Mouse (Mus musculus) forebrain, postnatal 0 days (tissue): ENCODE measurements around the gene Col19a1. TPM values are rescaled to one million over a fixed set of nuclear protein-coding genes. Genes with fewer than 3 reads are reported as not detected.
A peak's percentile ranks its signal among the peaks of the same experiment; 100 is the strongest.

ENCODE experiments used
- ATAC-seq: fragments of 200-750 bp; cut with Nextera tagmentation; 2 replicates; pipeline ENCODE4 v1.8.0; 2017; ENCODE audit warnings: mild to moderate bottlenecking, moderate library complexity
- DNase-seq: peaks from one replicate; pipeline ENCODE4 v3.0.0-alpha.2; 2015
- H3K27ac ChIP-seq: fragments of 300-500 bp; sonication (generic); 2 replicates; pipeline ENCODE4 v1.5.1; 2014; ENCODE audit warnings: low read depth, mild to moderate bottlenecking, antibody characterized with exemption, low read length, moderate library complexity, mixed read lengths
- H3K27me3 ChIP-seq: fragments of 300-500 bp; sonication (generic); 2 replicates; pipeline ENCODE4 v1.6.1; 2014; ENCODE audit warnings: mild to moderate bottlenecking, low read length, mixed read lengths; ENCODE audit not compliant: insufficient read depth
- H3K36me3 ChIP-seq: fragments of 300-500 bp; sonication (generic); 2 replicates; pipeline ENCODE4 v1.6.1; 2014; ENCODE audit warnings: mild to moderate bottlenecking, moderate library complexity; ENCODE audit not compliant: insufficient read depth
- H3K4me1 ChIP-seq: fragments of 300-500 bp; sonication (generic); 2 replicates; pipeline ENCODE4 v1.6.1; 2014; ENCODE audit warnings: antibody characterized with exemption; ENCODE audit not compliant: insufficient read depth
- H3K4me2 ChIP-seq: fragments of 300-500 bp; sonication (generic); 2 replicates; pipeline ENCODE4 v1.6.1; 2014; ENCODE audit warnings: low read depth, mild to moderate bottlenecking, moderate library complexity
- H3K4me3 ChIP-seq: fragments of 300-500 bp; sonication (generic); 2 replicates; pipeline ENCODE4 v1.5.1; 2014; ENCODE audit warnings: low read depth, low read length, mixed read lengths
- H3K9ac ChIP-seq: fragments of 300-500 bp; sonication (generic); 2 replicates; pipeline ENCODE4 v1.6.1; 2014; ENCODE audit warnings: mild to moderate bottlenecking
- H3K9me3 ChIP-seq: fragments of 300-500 bp; sonication (generic); 2 replicates; pipeline ENCODE4 v1.6.1; 2016; ENCODE audit warnings: low read length
- CTCF ChIP-seq: sonication (generic); IDR thresholded peaks from 2 replicates; pipeline ENCODE4 v1.5.1; 2016; ENCODE audit warnings: antibody characterized with exemption, control low read depth, low read depth
- WGBS: fragments of 180-500 bp; shearing (Covaris S2); extraction: QIAGEN DNeasy Blood & Tissue Kit; methylation state at CpG from one replicate; pipeline ENCODE4 v1.1.7; 2014; 5-methylcytosine and 5-hydroxymethylcytosine counted together
- polyA plus RNA-seq: library from polyadenylated mRNA; unstranded; fragments of >200 nt; fragmentation: Nextera tagmentation; extraction: Ambion mirVana; gene quantifications from 2 replicates; pipeline ENCODE4 v1.2.1, GENCODE M21; 2015
- total RNA-seq: library from RNA; depleted of rRNA; stranded (reverse); fragments of >200 nt; gene quantifications from 2 replicates; pipeline ENCODE4 v1.2.3, GENCODE M21; 2014

The Col19a1 gene
- total and polyA plus RNA-seq, 2 experiments from 2014 or later, result 4.2 to 5.3 TPM

DNA sequence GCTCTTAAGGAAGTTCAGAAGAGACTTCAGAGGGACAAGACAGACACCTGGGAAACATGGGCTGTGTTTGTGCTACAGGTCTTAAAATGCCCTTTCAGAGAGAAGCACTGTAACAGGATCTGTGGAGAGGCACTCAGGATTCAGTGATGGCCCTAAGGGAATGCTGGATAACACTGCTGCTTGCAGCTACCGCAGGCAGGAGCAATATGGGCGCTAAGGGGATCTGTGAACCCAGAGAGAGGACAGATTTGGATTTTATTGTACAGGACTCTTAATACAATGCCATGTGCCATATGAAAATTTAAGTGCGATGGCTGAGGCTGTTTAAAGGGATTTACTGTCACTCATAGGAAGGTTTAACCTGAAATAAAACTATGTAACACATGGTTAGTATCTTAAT is 270.8 kb downstream of the Col19a1 start:
- no peak for DNase-seq
- Histone ChIP-seq H3K4me3 (no peak overlapping the region), H3K27me3 (no peaks in the 10 kb centered on the region), H3K36me3 (no peaks in the 10 kb centered on the region), H3K9ac (no peak overlapping the region), H3K4me2 (no peak overlapping the region), H3K4me1 (no peaks in the 10 kb centered on the region), H3K9me3 (no peaks in the 10 kb centered on the region), H3K27ac (no peak overlapping the region)
- TF ChIP-seq CTCF, result no peak
- ATAC-seq, result no peak
- WGBS, result 77% methylated on average over 3 of the region's 3 CpGs

DNA sequence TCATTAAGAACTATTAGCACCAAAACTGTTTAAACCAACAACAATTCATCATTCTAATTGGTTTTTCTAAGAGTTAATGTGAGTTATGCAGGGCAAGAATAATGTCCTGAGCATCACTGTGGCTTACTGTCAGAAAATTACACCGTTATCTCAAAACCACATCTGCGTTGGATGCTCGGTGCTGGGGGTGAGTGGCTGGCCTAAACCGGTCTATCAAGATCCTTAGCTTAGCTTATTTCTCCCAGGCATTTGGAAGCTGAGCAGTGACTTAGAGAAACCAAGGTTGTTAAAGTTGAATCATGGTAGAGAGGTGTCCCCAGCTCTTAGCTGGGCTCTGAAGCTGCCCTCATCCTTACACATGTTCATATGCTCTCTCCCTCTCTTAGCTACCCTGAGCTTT is 276.4 kb downstream of the Col19a1 start:
- Histone ChIP-seq H3K9me3 (no peaks in the 10 kb centered on the region), H3K4me3 (no peak overlapping the region), H3K4me1 (no peaks in the 10 kb centered on the region), H3K36me3 (no peaks in the 10 kb centered on the region), H3K27me3 (no peaks in the 10 kb centered on the region), H3K27ac (no peak overlapping the region), H3K9ac (no peak overlapping the region), H3K4me2 (no peak overlapping the region)
- WGBS, result 90% methylated on average over 4 of the region's 4 CpGs
- DNase-seq (no peak), ATAC-seq (no peak)
- no peak for TF ChIP-seq CTCF

DNA sequence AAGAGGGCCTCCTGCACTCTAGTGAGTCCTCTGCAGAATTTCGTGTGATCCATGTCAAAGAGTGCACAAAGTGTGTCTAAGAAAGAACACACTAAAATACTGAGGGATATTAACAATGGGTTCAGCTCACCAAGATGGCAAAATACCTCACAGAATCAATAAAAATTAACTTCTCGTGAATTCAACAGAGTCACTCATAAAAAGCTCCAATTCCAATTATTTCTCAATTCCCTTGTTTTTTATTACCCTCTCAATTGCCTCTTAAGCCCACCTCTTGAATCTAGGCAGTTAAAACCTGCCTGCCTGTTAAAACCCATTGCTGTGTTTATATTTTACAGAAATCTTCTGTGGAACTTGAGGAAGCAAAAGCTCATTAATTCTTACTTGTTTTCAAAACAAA is 277.1 kb downstream of the Col19a1 start:
- DNase-seq (no peak), ATAC-seq (no peak)
- H3K36me3 ChIP-seq, result no peaks in the 10 kb centered on the region
- H3K27me3 ChIP-seq, result no peaks in the 10 kb centered on the region
- H3K27ac ChIP-seq, result no peak overlapping the region
- H3K9me3 ChIP-seq, result no peaks in the 10 kb centered on the region
- TF ChIP-seq CTCF, result no peak
- no peaks in the 10 kb centered on the region for H3K4me1 ChIP-seq
- 59% methylated on average over 2 of the region's 2 CpGs for WGBS
- no peak overlapping the region for H3K4me2 ChIP-seq
- no peak overlapping the region for H3K4me3 ChIP-seq
- no peak overlapping the region for H3K9ac ChIP-seq

DNA sequence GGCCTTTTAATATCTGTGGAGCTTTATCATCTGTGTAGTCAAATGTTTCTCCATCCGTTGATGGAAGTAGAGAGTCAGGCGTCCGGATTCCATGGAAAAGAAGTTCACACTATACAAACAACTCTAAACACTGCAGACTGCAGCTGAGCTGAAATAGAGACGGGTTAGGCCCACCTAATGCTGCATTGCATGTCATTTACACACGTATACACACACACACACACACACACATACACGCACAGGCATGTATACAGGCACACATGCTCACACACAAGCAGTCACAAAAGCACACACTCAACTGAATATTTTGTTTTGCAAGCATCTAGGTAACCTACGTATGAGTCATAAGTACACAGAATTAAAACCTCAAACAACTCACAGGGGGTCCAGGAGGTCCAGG is 284.2 kb downstream of the Col19a1 start:
- no peak overlapping the region for H3K9ac ChIP-seq
- ATAC-seq (peak; percentile 34; the same call in 1 of the 2 replicates), DNase-seq (no peak)
- H3K27ac ChIP-seq, result no peak overlapping the region
- no peak overlapping the region for H3K4me3 ChIP-seq
- WGBS, result 86% methylated on average over 7 of the region's 7 CpGs
- no peaks in the 10 kb centered on the region for H3K4me1 ChIP-seq
- H3K9me3 ChIP-seq, result no peaks in the 10 kb centered on the region
- H3K27me3 ChIP-seq, result no peaks in the 10 kb centered on the region; the same call in 1 of the 2 replicates
- no peak for TF ChIP-seq CTCF
- H3K4me2 ChIP-seq, result no peak overlapping the region
- no peaks in the 10 kb centered on the region for H3K36me3 ChIP-seq

DNA sequence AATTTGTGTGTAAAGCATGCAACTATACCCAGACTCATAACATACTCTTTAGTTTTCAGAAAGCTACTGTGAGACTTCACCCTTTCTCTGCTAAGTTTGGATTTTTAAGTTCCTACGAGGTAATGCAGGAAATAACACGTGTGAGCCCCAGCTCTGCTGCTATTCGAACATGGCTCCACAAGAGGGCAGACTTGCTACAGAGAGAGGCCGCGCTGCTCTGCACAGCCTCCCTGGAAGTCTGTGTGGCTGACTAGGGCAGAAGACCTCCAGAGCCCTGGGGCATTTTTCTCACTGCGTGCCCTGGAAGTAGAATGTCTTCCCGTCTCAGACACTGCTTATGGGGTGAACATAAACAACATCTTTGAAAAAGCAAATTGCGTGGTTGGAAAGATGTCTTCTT is 284.6 kb downstream of the Col19a1 start:
- peak; percentile 91 for ATAC-seq
- WGBS, result 14% methylated on average over 8 of the region's 8 CpGs

DNA sequence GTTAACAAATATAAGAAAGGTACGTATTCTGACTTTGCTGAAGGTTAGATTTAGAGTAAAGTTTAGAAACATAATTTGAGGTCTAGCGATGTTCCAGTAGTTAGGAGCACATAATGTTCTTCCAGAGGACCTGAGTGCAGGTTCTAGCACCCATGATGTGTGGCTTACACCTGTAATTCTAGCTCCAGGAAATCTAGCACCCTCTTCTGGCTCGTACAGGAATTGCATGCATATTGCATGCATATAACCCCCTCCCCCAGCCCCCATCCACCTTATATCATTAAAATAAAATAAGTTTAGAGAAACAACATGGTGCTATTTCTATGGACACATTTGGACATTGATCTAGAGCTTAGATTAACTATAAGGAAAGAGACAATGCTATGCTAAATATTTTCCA is 286.6 kb downstream of the Col19a1 start:
- H3K9ac ChIP-seq, result no peak overlapping the region
- H3K4me2 ChIP-seq, result no peak overlapping the region
- ATAC-seq (no peak), DNase-seq (no peak)
- H3K9me3 ChIP-seq, result no peaks in the 10 kb centered on the region
- 92% methylated on average over 3 of the region's 3 CpGs for WGBS
- no peaks in the 10 kb centered on the region for H3K36me3 ChIP-seq
- TF ChIP-seq CTCF, result peak; percentile 19; the same call in 1 of the 2 replicates
- H3K27me3 ChIP-seq, result no peaks in the 10 kb centered on the region; the same call in 1 of the 2 replicates
- H3K27ac ChIP-seq, result no peak overlapping the region
- no peaks in the 10 kb centered on the region for H3K4me1 ChIP-seq
- H3K4me3 ChIP-seq, result no peak overlapping the region

More for the DNA sequence above, 284.6 kb downstream of the Col19a1 start:
- H3K4me1 ChIP-seq, result no peaks in the 10 kb centered on the region
- H3K36me3 ChIP-seq, result no peaks in the 10 kb centered on the region
- TF ChIP-seq CTCF, result peak; percentile 92
- no peak overlapping the region for H3K4me3 ChIP-seq
- no peak overlapping the region for H3K9ac ChIP-seq
- DNase-seq, result peak; percentile 87
- H3K4me2 ChIP-seq, result no peak overlapping the region
- H3K9me3 ChIP-seq, result no peaks in the 10 kb centered on the region
- H3K27ac ChIP-seq, result no peak overlapping the region
- no peaks in the 10 kb centered on the region; the same call in 1 of the 2 replicates for H3K27me3 ChIP-seq

DNA sequence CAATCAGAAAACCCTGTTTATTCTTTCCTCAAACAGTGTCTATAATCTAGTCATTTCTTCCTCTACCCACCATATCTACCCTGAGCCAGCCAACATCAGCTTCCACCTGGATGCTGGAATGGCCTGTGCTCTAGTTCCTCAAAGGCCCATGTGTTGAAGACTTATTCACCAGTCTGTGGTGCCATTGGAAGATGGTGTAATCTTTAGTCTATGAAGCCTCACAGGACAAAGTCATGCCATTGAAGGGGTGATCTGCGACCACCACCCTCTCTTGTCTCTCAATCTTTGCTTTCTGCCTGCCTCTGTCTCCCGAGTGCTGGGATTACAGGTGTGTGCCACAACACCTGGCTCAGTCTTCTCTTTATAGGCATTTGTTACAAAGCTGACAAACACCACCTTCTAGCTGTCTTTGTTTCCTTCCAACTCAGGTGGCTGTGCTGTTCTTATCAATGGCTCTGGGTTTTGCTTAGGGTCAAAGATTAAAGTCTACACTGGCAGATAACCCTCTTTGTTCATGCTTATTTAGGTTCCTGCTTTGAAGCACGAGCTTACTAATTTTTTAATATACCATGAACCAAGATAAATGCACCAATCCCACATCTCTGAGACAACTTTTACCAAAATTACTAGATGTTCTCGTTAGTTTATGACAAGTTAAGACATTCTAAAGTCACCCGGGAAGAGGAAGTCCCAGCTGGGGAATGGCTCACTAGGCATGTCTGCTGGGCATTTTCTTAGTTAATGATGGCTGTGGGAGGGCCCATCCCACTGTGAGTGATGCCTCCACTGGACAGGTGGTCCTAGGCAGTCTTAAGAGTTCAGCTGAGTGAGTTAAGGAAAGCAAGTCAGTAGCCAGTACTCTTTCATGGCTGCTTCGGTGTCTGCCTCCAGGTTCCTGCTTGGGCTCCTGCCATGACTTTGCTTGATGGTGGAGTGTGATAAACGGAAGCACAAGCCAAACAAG is 292.0 kb downstream of the Col19a1 start:
- WGBS, result 86% methylated on average over 7 of the region's 7 CpGs
- Histone ChIP-seq H3K9ac (no peak overlapping the region), H3K4me2 (no peak overlapping the region), H3K36me3 (no peaks in the 10 kb centered on the region), H3K27ac (no peak overlapping the region), H3K4me1 (no peaks in the 10 kb centered on the region), H3K27me3 (no peaks in the 10 kb centered on the region), H3K4me3 (no peak overlapping the region), H3K9me3 (no peaks in the 10 kb centered on the region)
- no peak for DNase-seq
- ATAC-seq, result no peak
- no peak for TF ChIP-seq CTCF
